Mouse (Mus musculus) granulocyte monocyte progenitor cell, adult 5-6 weeks (primary cell): ENCODE measurements at regions not wholly inside any gene's neighbourhood (a gene's known extent, or its start where the extent isn't known, plus 50 kb on each side); places are given as distances from the start of the nearest gene placed in this dataset.

Experiments used
- ATAC-seq: replicated peaks from 2 replicates; pipeline ENCODE4 v1.8.0; 2016; ENCODE audit warnings: mild to moderate bottlenecking, moderate TSS enrichment, inconsistent platforms; ENCODE audit not compliant: poor library complexity, severe bottlenecking

DNA sequence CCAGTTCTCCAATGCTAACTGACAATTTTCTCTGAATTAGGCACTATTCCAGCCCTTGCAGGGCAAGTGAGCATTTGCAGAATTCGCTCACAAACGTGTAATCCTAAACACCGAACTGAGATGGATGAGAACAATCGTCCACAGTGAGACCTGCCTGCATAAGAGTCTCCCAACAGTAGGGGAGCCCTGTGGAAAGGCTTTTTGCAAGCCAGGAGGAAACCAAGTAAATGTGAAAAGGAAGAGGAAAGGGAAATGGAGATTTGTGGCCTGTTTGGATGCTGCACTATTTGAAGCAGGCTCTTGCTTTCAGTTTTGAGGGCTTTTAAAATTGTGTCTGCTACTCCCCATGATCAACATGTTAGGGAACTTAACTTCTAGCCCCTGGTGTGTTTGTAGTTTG lies 470.9 kb upstream of the A830018L16Rik start:
- ATAC-seq: no peak
